Mouse (Mus musculus) adipocyte (in vitro differentiated cells): ENCODE results near the gene Arl6ip5.

Source experiments
- DNase-seq: peaks from one replicate; pipeline ENCODE4 v3.0.0-alpha.2; 2016; ENCODE audit warnings: low spot score

Arl6ip5 gene

DNA sequence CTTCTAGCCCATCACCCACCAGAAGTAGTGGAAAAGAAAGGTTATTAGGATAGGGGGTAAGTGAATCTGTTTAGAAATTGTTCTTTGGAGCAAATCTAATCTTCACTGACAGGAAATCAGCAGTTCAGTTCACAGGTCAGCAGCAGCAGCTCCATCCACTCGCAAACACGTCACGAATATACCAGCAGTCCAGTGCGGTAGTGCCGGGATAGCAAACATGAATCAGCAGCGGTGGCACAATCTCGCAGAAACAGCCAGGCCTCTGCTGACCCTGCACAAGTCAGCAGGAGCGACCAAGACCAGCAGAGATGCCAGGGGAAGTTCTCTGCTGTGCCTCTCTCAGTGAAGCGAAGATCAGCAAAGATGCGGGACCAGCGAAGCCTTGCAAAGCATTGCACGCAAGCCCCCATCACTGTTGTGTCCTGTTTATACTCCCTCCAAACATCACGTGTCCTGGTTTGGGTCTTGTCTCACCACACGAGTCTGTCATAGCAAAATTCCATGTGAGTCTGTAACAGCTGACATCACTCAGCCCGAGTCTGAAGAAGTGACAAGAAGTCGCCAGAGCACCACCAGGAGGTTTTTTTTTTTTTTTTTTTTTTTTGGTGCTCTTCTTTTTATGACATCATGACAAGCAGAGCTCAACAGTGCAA lies 62.7 kb downstream of the Arl6ip5 start:
- no peak for DNase-seq

GRCm38 (mm10) chr6:97273777-97274176 lies 63.3 kb downstream of the Arl6ip5 start:
- no peak for DNase-seq

GRCm38 (mm10) chr6:97275760-97276159 lies 65.3 kb downstream of the Arl6ip5 start:
- no peak for DNase-seq

DNA sequence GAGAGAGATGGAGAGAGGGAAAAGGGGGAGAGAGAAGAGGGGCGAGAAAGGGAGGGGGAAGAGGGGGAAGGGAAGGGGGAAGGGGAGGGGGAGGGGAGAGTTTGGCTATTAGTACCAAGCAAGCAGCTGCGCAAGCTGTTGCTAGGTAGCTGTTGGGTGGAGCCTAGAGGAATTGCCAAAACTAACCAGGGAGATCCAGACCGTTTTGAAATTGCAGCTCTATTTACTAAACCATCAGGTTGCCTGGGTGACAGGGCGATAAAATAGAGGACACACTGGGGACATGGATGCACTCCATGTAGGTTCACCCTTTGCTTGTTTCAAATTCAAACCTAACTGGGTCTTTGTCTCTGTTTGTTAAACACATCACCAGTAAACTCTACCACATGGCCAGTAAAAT lies 65.9 kb downstream of the Arl6ip5 start:
- DNase-seq = no peak

DNA sequence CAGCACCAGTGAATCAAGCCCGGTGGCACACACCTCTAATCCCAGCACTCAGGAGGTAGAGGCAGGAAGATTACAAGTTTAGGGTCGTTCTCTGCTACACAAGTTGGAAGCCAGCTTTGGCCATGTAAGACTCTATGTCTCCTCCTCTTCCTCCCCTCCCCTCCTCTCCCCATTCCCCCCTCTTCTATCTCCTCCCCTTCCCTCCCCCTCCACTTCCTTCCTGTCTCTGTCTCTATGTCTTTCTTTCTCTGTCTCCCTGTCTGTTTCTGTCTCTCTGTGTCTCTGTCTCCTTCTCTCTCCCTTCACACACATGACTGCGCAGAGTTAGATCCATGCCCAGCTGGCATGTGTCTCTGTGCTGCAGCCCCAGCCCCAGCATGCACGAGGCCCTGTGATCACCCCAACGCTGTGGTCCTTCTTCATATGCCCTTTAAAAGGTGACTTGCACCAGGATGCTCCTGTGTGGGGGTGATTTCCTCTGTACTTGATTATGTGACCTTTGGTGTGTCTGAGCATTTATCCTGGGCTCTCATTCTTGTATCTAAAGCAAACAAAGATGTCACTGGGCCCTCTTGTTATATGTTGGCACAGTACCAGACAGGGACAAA lies 66.5 kb downstream of the Arl6ip5 start:
- no peak for DNase-seq

GRCm38 (mm10) chr6:97278014-97278787 lies 67.7 kb downstream of the Arl6ip5 start:
- DNase-seq = peak; percentile 87

DNA sequence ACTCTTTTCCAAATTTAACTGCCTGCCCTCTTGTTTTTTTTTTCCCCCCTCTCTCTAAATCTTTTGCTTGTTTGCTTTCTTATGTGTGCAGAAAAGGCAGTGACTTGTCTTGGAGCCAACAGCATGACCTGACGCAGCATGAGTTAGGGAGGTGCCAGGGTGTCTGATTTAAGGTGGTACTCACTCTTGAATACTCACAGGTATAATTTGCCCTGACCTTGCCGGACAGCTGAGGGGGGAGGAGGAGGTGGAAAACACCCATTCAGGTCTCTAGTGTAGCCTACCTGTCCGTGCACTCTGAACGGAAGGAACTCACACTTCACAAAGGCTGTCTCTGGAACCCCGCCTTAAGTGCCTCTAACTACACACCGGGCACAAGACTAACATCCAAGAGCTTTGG lies 68.4 kb downstream of the Arl6ip5 start:
- no peak for DNase-seq
